Mouse (Mus musculus): ENCODE data around the gene Plp2.
A peak's percentile ranks its signal among the peaks of the same experiment; 100 is the strongest.

Gene Plp2

DNA sequence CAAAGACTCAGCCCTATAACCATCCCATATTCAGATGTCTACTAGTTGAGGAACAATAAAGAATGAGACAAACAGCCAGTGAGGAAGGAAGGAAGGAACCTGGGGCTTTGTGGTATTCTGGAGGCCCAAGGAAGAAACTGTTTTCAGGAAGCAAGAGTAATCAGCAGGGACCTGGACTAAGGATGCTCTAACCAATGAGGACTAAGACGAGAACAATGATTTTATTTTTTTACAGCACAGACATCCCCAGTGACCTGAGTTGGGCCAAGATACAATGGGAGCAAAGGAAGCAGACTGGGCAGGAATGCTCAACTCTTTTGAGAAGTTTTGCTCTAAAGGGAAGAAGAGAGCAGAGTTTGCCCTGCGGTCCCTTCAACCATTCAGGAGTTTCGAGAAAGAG lies 8.3 kb downstream of the Plp2 start:
- no peak for DNase-seq (ENCODE audit: low read depth, low spot score)

DNA sequence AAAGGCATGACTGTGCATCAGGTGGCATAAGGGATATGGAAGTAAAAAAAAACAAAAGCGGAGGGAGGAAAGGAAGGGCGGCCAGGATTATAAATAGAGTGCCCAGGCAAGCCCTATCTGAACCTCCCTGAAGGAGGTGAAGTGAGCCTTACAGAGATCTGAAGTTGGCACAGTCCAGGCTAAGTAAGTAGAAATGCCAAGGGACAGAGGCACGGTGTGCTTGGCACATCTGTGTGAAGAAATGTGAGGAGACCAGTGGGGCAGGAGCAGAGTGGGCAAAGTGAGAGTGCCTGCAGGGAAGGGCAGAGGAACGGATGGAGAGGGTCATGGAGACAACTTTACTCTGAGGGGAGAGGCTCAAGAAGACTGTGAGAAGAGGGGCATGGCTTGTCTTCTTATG lies 10.1 kb downstream of the Plp2 start:
- DNase-seq (ENCODE audit: low read depth, low spot score): no peak

DNA sequence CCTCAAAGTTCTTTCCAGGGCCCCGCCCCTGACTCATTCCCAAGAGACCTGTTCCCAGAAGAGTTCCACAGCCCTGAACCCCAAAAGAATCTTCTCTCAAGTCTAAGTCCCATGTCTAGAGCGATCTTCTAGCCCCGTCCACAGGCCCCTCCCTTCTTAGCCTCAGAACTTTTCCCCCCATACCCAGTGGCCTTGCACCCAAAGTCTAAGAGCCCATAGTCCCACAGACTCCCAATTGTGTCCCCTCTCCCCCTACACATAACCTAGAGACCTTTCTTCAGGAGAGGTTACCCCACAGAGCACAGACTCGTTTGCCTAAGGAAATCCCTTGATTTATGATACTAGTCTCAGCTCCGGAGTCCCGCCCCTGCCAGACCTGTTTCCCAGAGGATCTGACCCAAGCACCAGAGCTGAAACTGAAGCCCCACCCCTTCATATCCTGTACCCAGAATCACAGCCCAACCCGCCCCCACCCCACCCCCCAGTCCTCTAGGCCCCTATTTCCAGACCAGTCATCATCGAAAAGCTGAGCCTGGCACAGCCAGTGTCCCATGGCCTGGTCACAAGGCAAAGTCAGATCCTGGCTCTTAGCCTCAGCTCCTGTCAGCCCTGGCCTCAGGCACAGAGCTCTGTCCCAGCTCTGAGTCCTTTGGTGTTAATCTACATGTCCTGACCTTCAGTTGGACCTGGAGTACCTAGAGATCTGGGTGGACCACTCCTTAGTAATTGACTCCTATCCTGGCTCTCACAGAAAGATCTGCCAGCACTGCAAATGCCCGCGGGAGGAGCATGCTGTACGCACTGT lies 12.2 kb downstream of the Plp2 start:
- no peak for DNase-seq (ENCODE audit: low read depth, low spot score)

DNA sequence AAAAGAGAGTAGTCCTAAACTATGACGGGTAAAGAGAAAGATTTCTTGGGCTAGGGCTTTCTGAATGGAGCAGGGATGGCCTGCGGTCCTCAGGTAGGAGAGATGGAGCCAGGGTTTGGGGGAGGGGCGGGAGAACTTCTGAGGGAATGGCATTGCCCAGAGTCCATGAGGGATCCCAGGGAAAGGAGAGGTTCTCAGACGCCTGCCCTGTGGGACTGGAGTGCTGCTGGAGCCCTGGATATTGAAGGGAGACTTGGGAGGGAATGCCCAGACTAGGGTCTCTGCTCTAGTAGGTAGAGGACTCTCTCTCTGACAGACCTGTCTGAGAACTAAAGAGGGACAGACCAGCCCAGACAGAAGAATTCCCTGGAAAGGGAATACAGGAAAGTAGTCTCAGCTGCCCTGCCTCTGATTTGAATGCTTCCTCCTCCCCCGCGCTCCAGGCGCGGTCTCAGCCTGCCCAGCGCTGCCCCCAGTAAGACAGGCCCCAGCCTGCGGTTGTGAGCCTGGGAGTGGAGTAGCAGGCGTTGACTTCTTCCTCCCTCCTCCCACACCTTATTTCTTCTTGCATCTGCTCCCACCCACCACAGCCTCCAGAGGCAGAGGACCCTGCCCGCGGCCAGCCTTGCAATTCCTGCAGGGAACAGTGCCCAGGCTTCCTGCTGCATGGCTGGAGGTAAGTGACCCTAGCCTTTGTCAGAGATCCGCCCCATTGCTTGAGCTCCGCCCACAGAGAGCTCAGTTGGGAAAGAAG lies 13.0 kb downstream of the Plp2 start:
- DNase-seq (ENCODE audit: low read depth, low spot score): no peak

DNA sequence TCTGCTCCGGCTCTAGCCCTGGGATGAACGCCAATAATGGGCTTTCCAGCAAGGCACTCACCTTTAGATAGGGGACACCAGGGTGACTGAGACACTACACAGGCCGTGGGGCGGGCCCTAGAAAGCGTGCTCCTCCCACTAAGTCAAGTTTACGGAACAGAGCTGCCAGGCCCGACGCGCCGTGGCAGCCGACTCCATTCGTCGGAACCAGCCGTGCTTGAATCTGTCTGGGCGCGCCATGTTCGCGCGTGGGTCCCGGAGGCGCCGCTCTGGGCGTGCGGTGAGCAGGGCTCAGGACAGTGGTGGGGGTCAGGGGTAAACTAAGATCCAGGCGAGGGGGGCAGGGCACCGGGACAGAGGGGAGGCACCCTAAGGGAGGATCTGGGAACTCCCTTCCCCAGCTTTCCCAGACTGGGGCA lies 14.0 kb downstream of the Plp2 start, which contains the start of gene Prickle3:
TSS of gene Prickle3 (plus strand) at position 40 of the 419 bp plus-strand sequence.
- DNase-seq (ENCODE audit: low read depth, low spot score): peak; percentile 81

DNA sequence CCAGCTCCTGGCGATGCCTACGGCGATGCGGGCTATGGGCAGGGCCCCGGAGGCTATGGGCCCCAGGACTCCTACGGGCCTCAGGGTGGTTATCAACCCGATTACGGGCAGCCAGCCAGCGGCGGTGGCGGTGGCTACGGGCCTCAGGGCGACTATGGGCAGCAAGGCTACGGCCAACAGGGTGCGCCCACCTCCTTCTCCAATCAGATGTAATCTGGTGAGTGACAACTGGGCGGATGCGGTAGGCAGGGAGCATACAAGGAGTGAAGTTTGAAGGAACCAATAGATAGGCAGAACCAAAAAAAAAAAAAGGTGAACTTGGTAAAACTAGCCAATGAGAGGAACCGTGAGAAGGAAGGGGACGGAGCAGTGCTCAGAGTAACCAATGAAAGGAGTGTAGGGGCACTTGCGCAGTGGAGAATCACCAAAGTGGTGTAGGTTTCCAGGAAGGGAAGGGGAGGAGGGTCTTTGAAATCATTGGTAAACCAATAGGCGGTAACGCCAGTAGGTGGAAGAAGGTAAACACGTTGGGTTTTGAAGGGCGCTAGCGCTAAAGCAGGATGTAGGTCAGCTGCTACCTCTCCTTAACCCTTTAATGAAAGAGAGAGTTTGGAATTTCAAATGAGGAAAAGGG lies 22.4 kb downstream of the Plp2 start:
- DNase-seq (ENCODE audit: low read depth, low spot score): peak; percentile 92

DNA sequence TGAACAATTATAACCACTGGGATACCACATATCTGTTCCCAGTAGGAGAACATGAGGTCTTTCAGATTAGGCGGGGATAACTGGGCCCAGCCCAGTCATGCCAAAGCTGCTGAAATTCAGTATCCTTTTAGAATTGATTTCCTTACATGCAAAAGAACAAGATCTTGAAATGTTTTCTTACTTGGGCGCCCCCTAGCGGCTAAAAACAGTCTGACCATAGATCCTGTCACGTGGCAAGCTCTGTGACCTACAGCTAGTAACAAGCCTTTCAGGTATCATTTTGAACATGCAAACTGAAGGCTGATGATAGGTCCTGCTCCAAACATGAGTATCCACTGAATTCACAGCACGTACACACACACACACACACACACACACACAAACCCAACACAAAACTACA lies 25.8 kb downstream of the Plp2 start:
- DNase-seq (ENCODE audit: low read depth, low spot score): peak; percentile 88

DNA sequence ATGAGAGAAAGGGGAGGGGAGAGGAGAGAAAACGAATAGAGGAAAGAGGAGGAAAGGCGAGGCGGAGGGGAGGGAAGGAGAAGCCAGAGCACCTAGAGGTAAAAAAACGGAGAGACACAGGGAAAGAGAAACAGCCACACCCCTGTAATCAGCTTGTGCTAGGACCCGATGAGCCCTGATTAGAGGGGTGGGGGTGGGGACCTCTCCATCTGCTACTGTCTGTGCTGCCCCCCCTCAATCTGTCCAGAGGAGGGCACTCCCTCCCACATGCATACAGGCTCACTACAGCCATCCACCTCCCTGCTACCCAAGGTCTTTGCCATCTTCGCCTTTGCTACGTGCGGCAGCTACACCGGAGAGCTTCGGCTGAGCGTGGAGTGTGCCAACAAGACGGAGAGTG lies 30.4 kb downstream of the Plp2 start:
- no peak for DNase-seq (ENCODE audit: low read depth, low spot score)

DNA sequence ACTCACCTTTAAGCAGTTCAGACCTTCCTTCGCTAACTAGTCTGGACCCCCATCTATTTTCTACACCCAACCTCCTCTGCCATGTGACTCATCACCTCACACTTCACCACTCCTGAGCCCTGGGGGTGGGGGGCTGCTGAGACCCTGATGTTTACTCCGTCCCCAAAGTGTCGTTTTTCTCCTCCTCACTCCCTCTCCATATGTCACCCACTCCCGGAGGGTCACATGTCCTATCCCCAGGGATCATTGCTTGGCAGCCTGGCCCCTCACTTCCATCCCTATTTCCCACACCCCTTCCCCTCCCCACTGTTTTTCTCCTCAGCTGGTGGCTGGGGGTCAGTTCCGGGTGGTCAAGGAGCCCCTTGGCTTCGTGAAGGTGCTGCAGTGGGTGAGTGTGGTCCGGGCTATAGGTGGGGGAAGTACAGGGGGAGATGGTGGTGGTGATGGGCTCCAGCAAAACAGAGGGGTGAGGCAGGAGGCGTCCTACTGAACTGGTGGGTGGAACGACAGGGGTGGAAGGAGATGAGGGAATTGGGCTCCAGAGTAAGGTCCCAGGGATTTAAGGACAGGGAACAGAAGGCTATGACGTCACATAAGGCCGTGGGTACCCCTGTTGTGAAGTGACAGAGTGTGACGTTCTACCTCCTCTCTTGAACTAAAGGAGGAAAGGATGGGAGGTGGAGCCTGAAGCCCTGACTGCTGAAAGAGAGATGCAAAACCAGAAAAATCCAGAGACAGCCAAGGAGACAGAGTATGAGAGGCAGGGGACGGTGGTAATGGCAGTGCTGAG lies 31.5 kb downstream of the Plp2 start:
- no peak for DNase-seq (ENCODE audit: low read depth, low spot score)

DNA sequence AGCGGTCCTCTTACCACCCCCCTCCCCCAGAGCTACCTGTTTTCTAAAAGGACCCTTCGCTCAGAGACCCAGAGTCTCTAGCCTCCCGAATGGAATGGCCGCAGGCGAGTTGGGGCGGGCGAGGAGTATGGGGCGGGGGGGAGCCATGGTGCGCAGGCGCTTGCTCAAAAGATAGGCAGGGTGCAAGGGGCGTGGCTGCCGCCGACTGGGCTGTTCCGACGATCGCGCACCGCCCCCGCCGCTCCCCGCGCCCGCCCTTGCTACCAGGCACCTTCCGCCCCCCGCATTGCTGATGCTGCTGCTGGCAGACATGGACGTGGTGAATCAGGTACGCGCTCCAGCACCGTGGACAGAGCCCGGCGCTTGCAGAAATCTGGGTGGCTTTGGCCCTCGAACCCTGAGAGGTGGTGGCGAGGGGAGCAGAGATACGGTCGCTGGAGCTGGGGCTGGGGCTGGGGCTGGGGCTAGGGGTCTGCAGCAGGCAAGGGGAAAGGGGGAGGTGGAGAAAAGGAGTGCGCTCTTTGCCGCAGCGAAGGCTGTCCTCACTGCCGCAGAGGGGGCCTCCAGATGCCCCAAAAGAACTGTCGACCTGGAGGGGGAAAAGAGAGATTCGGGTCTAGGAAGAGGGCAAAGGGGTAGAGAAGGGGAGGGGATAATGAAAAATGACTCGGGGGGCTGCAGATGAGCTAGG lies 32.6 kb downstream of the Plp2 start, which contains the start of gene Syp:
TSS of gene Syp (plus strand) at position 71 of the 691 bp plus-strand sequence.
- peak; percentile 91 for DNase-seq (ENCODE audit: low read depth, low spot score)

DNA sequence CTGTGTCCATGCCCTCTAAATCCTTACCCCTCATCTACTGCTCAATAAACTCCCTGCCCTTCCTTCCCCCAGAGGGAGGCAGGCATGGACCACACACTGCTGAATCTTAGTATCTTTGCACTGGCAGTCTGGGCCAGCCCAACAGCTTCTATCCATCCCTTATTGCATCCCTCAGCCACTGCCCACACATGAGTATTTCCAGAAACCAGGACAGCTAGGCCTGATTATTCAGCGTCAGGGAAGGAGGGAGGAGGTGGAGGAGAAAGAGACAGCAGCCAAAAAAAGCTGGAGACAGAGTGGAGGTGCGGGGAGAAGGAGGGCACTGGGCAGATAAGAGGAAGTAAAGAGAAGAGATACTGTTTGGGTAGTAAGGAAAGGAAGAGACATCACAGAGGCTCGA lies 36.1 kb downstream of the Plp2 start:
- no peak for DNase-seq (ENCODE audit: low read depth, low spot score)

DNA sequence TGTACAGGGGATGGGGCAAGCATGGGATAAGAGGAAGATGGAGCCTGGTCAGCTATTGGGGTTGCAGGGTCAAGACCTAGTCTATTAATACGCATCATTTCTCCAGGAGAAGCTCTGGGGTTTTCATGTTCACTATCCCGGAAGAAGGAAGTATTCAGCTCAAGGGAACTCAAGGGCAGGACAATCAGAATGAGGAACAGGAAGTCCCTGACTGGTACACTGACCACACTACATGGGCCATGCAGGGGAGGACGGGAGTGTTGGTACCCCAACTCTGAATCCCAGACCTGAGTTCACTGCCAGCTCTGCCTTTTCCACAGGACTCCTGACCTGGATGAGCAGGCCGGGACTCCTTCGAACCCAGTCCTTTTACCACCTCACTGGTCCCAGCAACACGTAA lies 38.6 kb downstream of the Plp2 start:
- no peak for DNase-seq (ENCODE audit: low read depth, low spot score)

Measured in CD4-positive, CD25-positive, alpha-beta regulatory T cell, adult 2 months (primary cell).